Mouse (Mus musculus): Measurements from ENCODE around the gene Glrx. TPM values are rescaled to one million over a fixed set of nuclear protein-coding genes. Genes with fewer than 3 reads are reported as not detected.
"Not testable (repeated sequence)": the region's sequence is repeated elsewhere in the genome, so short reads cannot be mapped to it uniquely, and the experiment has no call there.

Glrx gene
- polyA plus RNA-seq, 1 experiment from 2014 or later = 39.6 TPM

- no peak for DNase-seq (ENCODE audit: low spot score)
- no peak for ATAC-seq (ENCODE audit: insufficient read depth, low FRiP score, low TSS enrichment)
- WGBS = 90% methylated on average over 2 of the region's 2 CpGs
- no peaks in the 10 kb centered on the region for H3K27me3 ChIP-seq (ENCODE audit: control insufficient read depth, insufficient read depth, low read length)
- no peaks in the 10 kb centered on the region for H3K9me3 ChIP-seq (ENCODE audit: control insufficient read depth, low read length)
- H3K4me1 ChIP-seq (ENCODE audit: control insufficient read depth, insufficient read depth, low read length) = no peaks in the 10 kb centered on the region
- no peak overlapping the region for H3K4me2 ChIP-seq (ENCODE audit: low read depth)
- no peak overlapping the region for H3K9ac ChIP-seq (ENCODE audit: low read length)
- no peak overlapping the region for H3K27ac ChIP-seq (ENCODE audit: low read depth, low read length)
- no peak overlapping the region for H3K4me3 ChIP-seq (ENCODE audit: low read depth, low read length)
- no peaks in the 10 kb centered on the region; the same call in 1 of the 2 replicates for H3K36me3 ChIP-seq (ENCODE audit: control insufficient read depth, insufficient read depth, low read length)
Measured at GRCm38 (mm10) chr13:75867876-75868275, 28.2 kb downstream of the Glrx start.

GRCm38 (mm10) chr13:75874608-75875376 is 35.1 kb downstream of the Glrx start:
- no peak overlapping the region for H3K9ac ChIP-seq (ENCODE audit: low read length)
- H3K4me2 ChIP-seq (ENCODE audit: low read depth) = no peak overlapping the region
- H3K4me3 ChIP-seq (ENCODE audit: low read depth, low read length) = no peak overlapping the region
- no peaks in the 10 kb centered on the region for H3K9me3 ChIP-seq (ENCODE audit: control insufficient read depth, low read length)
- DNase-seq (ENCODE audit: low spot score) (no peak), ATAC-seq (ENCODE audit: insufficient read depth, low FRiP score, low TSS enrichment) (no peak)
- no peak overlapping the region for H3K27ac ChIP-seq (ENCODE audit: low read depth, low read length)
- H3K27me3 ChIP-seq (ENCODE audit: control insufficient read depth, insufficient read depth, low read length) = no peaks in the 10 kb centered on the region
- no peaks in the 10 kb centered on the region; the same call in 1 of the 2 replicates for H3K36me3 ChIP-seq (ENCODE audit: control insufficient read depth, insufficient read depth, low read length)
- no peaks in the 10 kb centered on the region for H3K4me1 ChIP-seq (ENCODE audit: control insufficient read depth, insufficient read depth, low read length)
- 91% methylated on average over 4 of the region's 4 CpGs for WGBS

- not testable (repeated sequence) for DNase-seq (ENCODE audit: low spot score); H3K4me1 ChIP-seq (ENCODE audit: control insufficient read depth, insufficient read depth, low read length); H3K4me3 ChIP-seq (ENCODE audit: low read depth, low read length); ATAC-seq (ENCODE audit: insufficient read depth, low FRiP score, low TSS enrichment); H3K9ac ChIP-seq (ENCODE audit: low read length); H3K4me2 ChIP-seq (ENCODE audit: low read depth); H3K9me3 ChIP-seq (ENCODE audit: control insufficient read depth, low read length); H3K27me3 ChIP-seq (ENCODE audit: control insufficient read depth, insufficient read depth, low read length); H3K36me3 ChIP-seq (ENCODE audit: control insufficient read depth, insufficient read depth, low read length); H3K27ac ChIP-seq (ENCODE audit: low read depth, low read length)
- 77% methylated on average over 7 of the region's 7 CpGs for WGBS
Measured at GRCm38 (mm10) chr13:75876188-75876587, 36.5 kb downstream of the Glrx start.

GRCm38 (mm10) chr13:75876592-75876991 is 36.9 kb downstream of the Glrx start:
- Histone ChIP-seq H3K4me1 (ENCODE audit: control insufficient read depth, insufficient read depth, low read length) (no peaks in the 10 kb centered on the region), H3K9me3 (ENCODE audit: control insufficient read depth, low read length) (no peaks in the 10 kb centered on the region), H3K27ac (ENCODE audit: low read depth, low read length) (no peak overlapping the region), H3K4me3 (ENCODE audit: low read depth, low read length) (no peak overlapping the region), H3K27me3 (ENCODE audit: control insufficient read depth, insufficient read depth, low read length) (no peaks in the 10 kb centered on the region), H3K4me2 (ENCODE audit: low read depth) (no peak overlapping the region), H3K36me3 (ENCODE audit: control insufficient read depth, insufficient read depth, low read length) (no peaks in the 10 kb centered on the region; the same call in 1 of the 2 replicates), H3K9ac (ENCODE audit: low read length) (no peak overlapping the region)
- WGBS = 79% methylated on average over 6 of the region's 6 CpGs
- no peak for DNase-seq (ENCODE audit: low spot score)
- ATAC-seq (ENCODE audit: insufficient read depth, low FRiP score, low TSS enrichment) = no peak

GRCm38 (mm10) chr13:75877907-75878306 is 38.2 kb downstream of the Glrx start:
- no peaks in the 10 kb centered on the region for H3K27me3 ChIP-seq (ENCODE audit: control insufficient read depth, insufficient read depth, low read length)
- H3K9ac ChIP-seq (ENCODE audit: low read length) = no peak overlapping the region
- H3K4me1 ChIP-seq (ENCODE audit: control insufficient read depth, insufficient read depth, low read length) = no peaks in the 10 kb centered on the region
- no peaks in the 10 kb centered on the region; the same call in 1 of the 2 replicates for H3K36me3 ChIP-seq (ENCODE audit: control insufficient read depth, insufficient read depth, low read length)
- H3K4me2 ChIP-seq (ENCODE audit: low read depth) = no peak overlapping the region
- no peak overlapping the region for H3K4me3 ChIP-seq (ENCODE audit: low read depth, low read length)
- H3K9me3 ChIP-seq (ENCODE audit: control insufficient read depth, low read length) = no peaks in the 10 kb centered on the region
- no peak overlapping the region for H3K27ac ChIP-seq (ENCODE audit: low read depth, low read length)
- DNase-seq (ENCODE audit: low spot score) (no peak), ATAC-seq (ENCODE audit: insufficient read depth, low FRiP score, low TSS enrichment) (no peak)

GRCm38 (mm10) chr13:75879756-75880155 is 40.1 kb downstream of the Glrx start:
- H3K9ac ChIP-seq (ENCODE audit: low read length) = no peak overlapping the region
- no peaks in the 10 kb centered on the region for H3K9me3 ChIP-seq (ENCODE audit: control insufficient read depth, low read length)
- no peak overlapping the region for H3K4me2 ChIP-seq (ENCODE audit: low read depth)
- no peaks in the 10 kb centered on the region for H3K4me1 ChIP-seq (ENCODE audit: control insufficient read depth, insufficient read depth, low read length)
- DNase-seq (ENCODE audit: low spot score) (no peak), ATAC-seq (ENCODE audit: insufficient read depth, low FRiP score, low TSS enrichment) (no peak)
- no peak overlapping the region for H3K27ac ChIP-seq (ENCODE audit: low read depth, low read length)
- no peak overlapping the region for H3K4me3 ChIP-seq (ENCODE audit: low read depth, low read length)
- no peaks in the 10 kb centered on the region for H3K27me3 ChIP-seq (ENCODE audit: control insufficient read depth, insufficient read depth, low read length)
- H3K36me3 ChIP-seq (ENCODE audit: control insufficient read depth, insufficient read depth, low read length) = no peaks in the 10 kb centered on the region; the same call in 1 of the 2 replicates
- WGBS = 82% methylated on average over 3 of the region's 3 CpGs

- ATAC-seq (ENCODE audit: insufficient read depth, low FRiP score, low TSS enrichment) = 0 out of 2 replicates have a peak, but pooled peaks have one; percentile 40
Measured at GRCm38 (mm10) chr13:75880501-75880900, 40.8 kb downstream of the Glrx start.

GRCm38 (mm10) chr13:75883792-75884191 is 44.1 kb downstream of the Glrx start:
- Histone ChIP-seq H3K36me3 (ENCODE audit: control insufficient read depth, insufficient read depth, low read length) (no peaks in the 10 kb centered on the region; the same call in 1 of the 2 replicates), H3K4me1 (ENCODE audit: control insufficient read depth, insufficient read depth, low read length) (no peaks in the 10 kb centered on the region), H3K27me3 (ENCODE audit: control insufficient read depth, insufficient read depth, low read length) (no peaks in the 10 kb centered on the region), H3K4me2 (ENCODE audit: low read depth) (no peak overlapping the region), H3K4me3 (ENCODE audit: low read depth, low read length) (no peak overlapping the region), H3K9ac (ENCODE audit: low read length) (no peak overlapping the region), H3K9me3 (ENCODE audit: control insufficient read depth, low read length) (no peaks in the 10 kb centered on the region), H3K27ac (ENCODE audit: low read depth, low read length) (no peak overlapping the region)
- 83% methylated on average over 3 of the region's 3 CpGs for WGBS
- no peak for DNase-seq (ENCODE audit: low spot score)
- ATAC-seq (ENCODE audit: insufficient read depth, low FRiP score, low TSS enrichment) = no peak

More at GRCm38 (mm10) chr13:75880501-75880900, 40.8 kb downstream of the Glrx start:
- H3K4me1 ChIP-seq (ENCODE audit: control insufficient read depth, insufficient read depth, low read length) = no peaks in the 10 kb centered on the region
- no peak for DNase-seq (ENCODE audit: low spot score)
- WGBS = 75% methylated on average over 2 of the region's 2 CpGs
- H3K27me3 ChIP-seq (ENCODE audit: control insufficient read depth, insufficient read depth, low read length) = no peaks in the 10 kb centered on the region
- H3K9me3 ChIP-seq (ENCODE audit: control insufficient read depth, low read length) = no peaks in the 10 kb centered on the region
- no peak overlapping the region for H3K4me2 ChIP-seq (ENCODE audit: low read depth)
- H3K36me3 ChIP-seq (ENCODE audit: control insufficient read depth, insufficient read depth, low read length) = no peaks in the 10 kb centered on the region; the same call in 1 of the 2 replicates
- no peak overlapping the region for H3K4me3 ChIP-seq (ENCODE audit: low read depth, low read length)
- no peak overlapping the region for H3K9ac ChIP-seq (ENCODE audit: low read length)
- H3K27ac ChIP-seq (ENCODE audit: low read depth, low read length) = no peak overlapping the region

- Histone ChIP-seq H3K27ac (ENCODE audit: low read depth, low read length) (no peak overlapping the region), H3K9ac (ENCODE audit: low read length) (no peak overlapping the region), H3K4me3 (ENCODE audit: low read depth, low read length) (no peak overlapping the region), H3K36me3 (ENCODE audit: control insufficient read depth, insufficient read depth, low read length) (no peaks in the 10 kb centered on the region; the same call in 1 of the 2 replicates), H3K4me1 (ENCODE audit: control insufficient read depth, insufficient read depth, low read length) (no peaks in the 10 kb centered on the region), H3K27me3 (ENCODE audit: control insufficient read depth, insufficient read depth, low read length) (no peaks in the 10 kb centered on the region), H3K9me3 (ENCODE audit: control insufficient read depth, low read length) (no peaks in the 10 kb centered on the region), H3K4me2 (ENCODE audit: low read depth) (no peak overlapping the region)
- ATAC-seq (ENCODE audit: insufficient read depth, low FRiP score, low TSS enrichment) = no peak
- WGBS = 89% methylated on average over 4 of the region's 4 CpGs
- DNase-seq (ENCODE audit: low spot score) = no peak
Measured at GRCm38 (mm10) chr13:75891868-75892267, 52.2 kb downstream of the Glrx start.

All from neural tube, embryonic 11.5 days (tissue).